Mouse (Mus musculus): ENCODE results near the gene Iqschfp. TPM values are rescaled to one million over a fixed set of nuclear protein-coding genes. Genes with fewer than 3 reads are reported as not detected.

Gene Iqschfp
- polyA plus RNA-seq, 1 experiment from 2014 or later, result not detected

GRCm38 (mm10) chr3:68563922-68564321, 671.9 kb downstream of the Iqschfp start:
- Histone ChIP-seq H3K36me3 (no peaks in the 10 kb centered on the region), H3K9me3 (no peaks in the 10 kb centered on the region), H3K27ac (no peak overlapping the region), H3K4me3 (no peak overlapping the region), H3K4me1 (peaks cover 39% of the 10 kb centered on the region), H3K27me3 (ENCODE audit: insufficient read depth, poor library complexity, severe bottlenecking) (no peaks in the 10 kb centered on the region)
- WGBS, result 84% methylated on average over 8 of the region's 8 CpGs
- no peak for DNase-seq (ENCODE audit: low spot score)

GRCm38 (mm10) chr3:68564978-68565674, 673.1 kb downstream of the Iqschfp start:
- Histone ChIP-seq H3K4me3 (no peak overlapping the region), H3K36me3 (no peaks in the 10 kb centered on the region), H3K4me1 (peaks cover 32% of the 10 kb centered on the region), H3K27me3 (ENCODE audit: insufficient read depth, poor library complexity, severe bottlenecking) (no peaks in the 10 kb centered on the region), H3K9me3 (no peaks in the 10 kb centered on the region), H3K27ac (0 out of 2 replicates have a peak overlapping the region, but pooled peaks have one; percentile 2)
- 79% methylated on average over 10 of the region's 10 CpGs for WGBS
- DNase-seq (ENCODE audit: low spot score), result no peak

GRCm38 (mm10) chr3:68565675-68566055, 673.6 kb downstream of the Iqschfp start:
- DNase-seq (ENCODE audit: low spot score), result no peak
- H3K9me3 ChIP-seq, result no peaks in the 10 kb centered on the region
- no peak overlapping the region for H3K27ac ChIP-seq
- no peaks in the 10 kb centered on the region for H3K27me3 ChIP-seq (ENCODE audit: insufficient read depth, poor library complexity, severe bottlenecking)
- H3K4me1 ChIP-seq, result peaks cover 30% of the 10 kb centered on the region
- 74% methylated on average over 4 of the region's 4 CpGs for WGBS
- H3K36me3 ChIP-seq, result no peaks in the 10 kb centered on the region
- no peak overlapping the region for H3K4me3 ChIP-seq

GRCm38 (mm10) chr3:68567581-68567980, 675.5 kb downstream of the Iqschfp start:
- Histone ChIP-seq H3K9me3 (no peaks in the 10 kb centered on the region), H3K27me3 (ENCODE audit: insufficient read depth, poor library complexity, severe bottlenecking) (no peaks in the 10 kb centered on the region), H3K27ac (no peak overlapping the region), H3K36me3 (no peaks in the 10 kb centered on the region), H3K4me1 (peaks cover 35% of the 10 kb centered on the region), H3K4me3 (no peak overlapping the region)
- no peak for DNase-seq (ENCODE audit: low spot score)
- WGBS, result 80% methylated on average over 7 of the region's 7 CpGs

- Histone ChIP-seq H3K4me1 (peaks cover 38% of the 10 kb centered on the region), H3K27me3 (ENCODE audit: insufficient read depth, poor library complexity, severe bottlenecking) (no peaks in the 10 kb centered on the region), H3K9me3 (no peaks in the 10 kb centered on the region), H3K4me3 (no peak overlapping the region), H3K27ac (peak overlapping the region; percentile 31), H3K36me3 (no peaks in the 10 kb centered on the region)
- DNase-seq (ENCODE audit: low spot score), result no peak
- 70% methylated on average over 3 of the region's 3 CpGs for WGBS
Observed at GRCm38 (mm10) chr3:68568149-68568548, 676.1 kb downstream of the Iqschfp start.

GRCm38 (mm10) chr3:68568716-68569115, 676.7 kb downstream of the Iqschfp start:
- H3K9me3 ChIP-seq, result no peaks in the 10 kb centered on the region
- no peaks in the 10 kb centered on the region for H3K36me3 ChIP-seq
- H3K27me3 ChIP-seq (ENCODE audit: insufficient read depth, poor library complexity, severe bottlenecking), result no peaks in the 10 kb centered on the region
- H3K4me1 ChIP-seq, result peaks cover 43% of the 10 kb centered on the region
- peak overlapping the region; percentile 31 for H3K27ac ChIP-seq
- no peak overlapping the region for H3K4me3 ChIP-seq
- WGBS, result 38% methylated on average over 7 of the region's 7 CpGs
- DNase-seq (ENCODE audit: low spot score), result no peak

GRCm38 (mm10) chr3:68570319-68570718, 678.3 kb downstream of the Iqschfp start:
- H3K27ac ChIP-seq, result no peak overlapping the region
- WGBS, result 81% methylated on average over 4 of the region's 4 CpGs
- H3K4me3 ChIP-seq, result no peak overlapping the region
- H3K36me3 ChIP-seq, result no peaks in the 10 kb centered on the region
- DNase-seq (ENCODE audit: low spot score), result no peak
- H3K27me3 ChIP-seq (ENCODE audit: insufficient read depth, poor library complexity, severe bottlenecking), result no peaks in the 10 kb centered on the region
- peaks cover 41% of the 10 kb centered on the region for H3K4me1 ChIP-seq
- no peaks in the 10 kb centered on the region for H3K9me3 ChIP-seq

- peak overlapping the region; percentile 85 for H3K27ac ChIP-seq
- no peaks in the 10 kb centered on the region for H3K27me3 ChIP-seq (ENCODE audit: insufficient read depth, poor library complexity, severe bottlenecking)
- no peaks in the 10 kb centered on the region for H3K36me3 ChIP-seq
- WGBS, result 19% methylated on average over 28 of the region's 28 CpGs
- H3K4me3 ChIP-seq, result peak overlapping the region; percentile 56
- DNase-seq (ENCODE audit: low spot score), result no peak
- peaks cover 53% of the 10 kb centered on the region for H3K4me1 ChIP-seq
- no peaks in the 10 kb centered on the region for H3K9me3 ChIP-seq
Observed at GRCm38 (mm10) chr3:68572249-68573225, 680.5 kb downstream of the Iqschfp start.

GRCm38 (mm10) chr3:68573226-68573624, 681.2 kb downstream of the Iqschfp start:
- H3K9me3 ChIP-seq, result no peaks in the 10 kb centered on the region
- 71% methylated on average over 3 of the region's 3 CpGs for WGBS
- H3K4me1 ChIP-seq, result peaks cover 54% of the 10 kb centered on the region
- no peak for DNase-seq (ENCODE audit: low spot score)
- H3K36me3 ChIP-seq, result no peaks in the 10 kb centered on the region
- H3K4me3 ChIP-seq, result no peak overlapping the region
- H3K27ac ChIP-seq, result no peak overlapping the region
- H3K27me3 ChIP-seq (ENCODE audit: insufficient read depth, poor library complexity, severe bottlenecking), result no peaks in the 10 kb centered on the region

- 54% methylated on average over 8 of the region's 8 CpGs for WGBS
- no peaks in the 10 kb centered on the region for H3K36me3 ChIP-seq
- no peaks in the 10 kb centered on the region for H3K9me3 ChIP-seq
- no peak overlapping the region for H3K27ac ChIP-seq
- no peak for DNase-seq (ENCODE audit: low spot score)
- no peak overlapping the region for H3K4me3 ChIP-seq
- H3K4me1 ChIP-seq, result peaks cover 56% of the 10 kb centered on the region
- no peaks in the 10 kb centered on the region for H3K27me3 ChIP-seq (ENCODE audit: insufficient read depth, poor library complexity, severe bottlenecking)
Observed at GRCm38 (mm10) chr3:68574097-68574496, 682.1 kb downstream of the Iqschfp start.

- Histone ChIP-seq H3K4me1 (peaks cover 59% of the 10 kb centered on the region), H3K4me3 (no peak overlapping the region), H3K9me3 (no peaks in the 10 kb centered on the region), H3K27me3 (ENCODE audit: insufficient read depth, poor library complexity, severe bottlenecking) (no peaks in the 10 kb centered on the region), H3K27ac (no peak overlapping the region), H3K36me3 (no peaks in the 10 kb centered on the region)
- DNase-seq (ENCODE audit: low spot score), result no peak
- WGBS, result 73% methylated on average over 8 of the region's 8 CpGs
Observed at GRCm38 (mm10) chr3:68574565-68574964, 682.5 kb downstream of the Iqschfp start.

- Histone ChIP-seq H3K4me1 (peaks cover 69% of the 10 kb centered on the region), H3K9me3 (no peaks in the 10 kb centered on the region), H3K36me3 (no peaks in the 10 kb centered on the region), H3K4me3 (peak overlapping the region; percentile 31; the same call in 1 of the 2 replicates), H3K27me3 (ENCODE audit: insufficient read depth, poor library complexity, severe bottlenecking) (no peaks in the 10 kb centered on the region), H3K27ac (peak overlapping the region; percentile 79)
- DNase-seq (ENCODE audit: low spot score), result no peak
- WGBS, result 44% methylated on average over 10 of the region's 10 CpGs
Observed at GRCm38 (mm10) chr3:68575636-68576340, 683.8 kb downstream of the Iqschfp start.

Data from heart, embryonic 10.5 days (tissue).